Mouse (Mus musculus) liver, adult 2 months (tissue): ENCODE measurements around the gene Olfr575.

Experiments used
- CTCF ChIP-seq: fragments of 200-500 bp; IDR thresholded peaks from 2 replicates; pipeline ENCODE4 v1.5.1; 2011; ENCODE audit warnings: low read depth, low read length, control low read depth
- POLR2A ChIP-seq: fragments of 200-500 bp; IDR thresholded peaks from 2 replicates; pipeline ENCODE4 v1.6.1; 2011; ENCODE audit warnings: low read length, control low read depth; ENCODE audit not compliant: insufficient read depth; ENCODE audit errors: extremely low read depth

- no peak for TF ChIP-seq POLR2A
- no peak for TF ChIP-seq CTCF
These were observed 34.5 kb downstream of the Olfr575 start, which contains the start of gene Olfr572 for GRCm38 (mm10) chr7:102924109-102924508.
